Mouse (Mus musculus): ENCODE results near the gene Etfa.

Gene Etfa

GRCm38 (mm10) chr9:55512027-55512543, at the start of gene Etfa:
Gene Etfa (minus strand): TSS chr9:55512243.
- peak; percentile 86 to 89 for DNase-seq (ENCODE audit: low read depth in 2 of 2, low spot score in 2 of 2)

GRCm38 (mm10) chr9:55560960-55561359, 48.9 kb upstream of the Etfa start:
- DNase-seq (ENCODE audit: low read depth in 2 of 2, low spot score in 2 of 2), result no peak

- DNase-seq (ENCODE audit: low read depth in 2 of 2, low spot score in 2 of 2), result no peak
Measured at GRCm38 (mm10) chr9:55554986-55555385, 42.9 kb upstream of the Etfa start.

- DNase-seq (ENCODE audit: low read depth in 2 of 2, low spot score in 2 of 2), result no peak
Measured at GRCm38 (mm10) chr9:55549302-55549890, 37.4 kb upstream of the Etfa start.

GRCm38 (mm10) chr9:55548871-55549270, 36.8 kb upstream of the Etfa start:
- DNase-seq (ENCODE audit: low read depth in 2 of 2, low spot score in 2 of 2), result no peak

GRCm38 (mm10) chr9:55546176-55547010, 34.4 kb upstream of the Etfa start:
- DNase-seq (ENCODE audit: low read depth in 2 of 2, low spot score in 2 of 2), result peak in 1 of 2 experiments; percentile 9

GRCm38 (mm10) chr9:55545556-55546175, 33.6 kb upstream of the Etfa start:
- DNase-seq (ENCODE audit: low read depth in 2 of 2, low spot score in 2 of 2), result no peak

GRCm38 (mm10) chr9:55544861-55545555, 33.0 kb upstream of the Etfa start:
- peak in 1 of 2 experiments; percentile 23 for DNase-seq (ENCODE audit: low read depth in 2 of 2, low spot score in 2 of 2)

- peak in 1 of 2 experiments; percentile 28 for DNase-seq (ENCODE audit: low read depth in 2 of 2, low spot score in 2 of 2)
Measured at GRCm38 (mm10) chr9:55543703-55544401, 31.8 kb upstream of the Etfa start.

GRCm38 (mm10) chr9:55543336-55543702, 31.3 kb upstream of the Etfa start:
- no peak for DNase-seq (ENCODE audit: low read depth in 2 of 2, low spot score in 2 of 2)

- DNase-seq (ENCODE audit: low read depth in 2 of 2, low spot score in 2 of 2), result peak in 1 of 2 experiments; percentile 15
Measured at GRCm38 (mm10) chr9:55542366-55543325, 30.6 kb upstream of the Etfa start.

- no peak for DNase-seq (ENCODE audit: low read depth in 2 of 2, low spot score in 2 of 2)
Measured at GRCm38 (mm10) chr9:55541681-55542365, 29.8 kb upstream of the Etfa start.

GRCm38 (mm10) chr9:55540888-55541287, 28.8 kb upstream of the Etfa start:
- peak in 1 of 2 experiments; percentile 43 for DNase-seq (ENCODE audit: low read depth in 2 of 2, low spot score in 2 of 2)

- no peak for DNase-seq (ENCODE audit: low read depth in 2 of 2, low spot score in 2 of 2)
Measured at GRCm38 (mm10) chr9:55540391-55540770, 28.3 kb upstream of the Etfa start.

- no peak for DNase-seq (ENCODE audit: low read depth in 2 of 2, low spot score in 2 of 2)
Measured at GRCm38 (mm10) chr9:55539661-55540390, 27.8 kb upstream of the Etfa start.

- no peak for DNase-seq (ENCODE audit: low read depth in 2 of 2, low spot score in 2 of 2)
Measured at GRCm38 (mm10) chr9:55539006-55539405, 27.0 kb upstream of the Etfa start.

- DNase-seq (ENCODE audit: low read depth in 2 of 2, low spot score in 2 of 2), result no peak
Measured at GRCm38 (mm10) chr9:55538377-55538776, 26.3 kb upstream of the Etfa start, which contains the start of gene Isl2. Gene Isl2 (plus strand): TSS chr9:55538672.

- no peak for DNase-seq (ENCODE audit: low read depth in 2 of 2, low spot score in 2 of 2)
Measured at GRCm38 (mm10) chr9:55535907-55536306, 23.9 kb upstream of the Etfa start.
